Mouse (Mus musculus): ENCODE results near the gene Fam57a. TPM values are rescaled to one million over a fixed set of nuclear protein-coding genes. Genes with fewer than 3 reads are reported as not detected.

Fam57a gene
- polyA plus RNA-seq, 1 experiment from 2014 or later = 3.7 TPM

DNA sequence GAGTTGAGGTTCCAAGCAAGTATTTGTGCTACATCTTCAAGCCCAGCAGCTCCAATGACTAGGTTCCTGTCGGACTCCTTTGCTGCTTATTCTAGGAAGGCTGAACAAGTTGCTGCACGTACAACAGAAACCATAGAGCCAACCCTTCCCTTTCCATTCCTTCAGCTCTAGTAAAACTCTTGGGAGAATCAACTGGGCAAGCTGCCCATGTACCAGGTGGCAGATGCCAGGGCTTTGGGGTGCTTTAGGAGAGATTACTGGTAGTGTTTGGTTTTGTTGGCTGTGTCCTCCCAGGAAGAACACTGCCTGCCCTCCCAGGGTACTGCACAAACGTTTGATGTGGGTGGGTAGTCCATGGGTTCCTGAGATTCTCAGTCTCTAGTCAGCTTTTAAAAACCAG, 72.6 kb downstream of the Fam57a start:
- H3K9ac ChIP-seq = no peak overlapping the region
- H3K36me3 ChIP-seq (replicated peaks) = peaks cover 34% of the 10 kb centered on the region
- H3K4me2 ChIP-seq = no peak overlapping the region
- H3K4me3 ChIP-seq (replicated peaks) = no peak overlapping the region
- H3K9me3 ChIP-seq (replicated peaks) = no peaks in the 10 kb centered on the region
- no peak overlapping the region for H3K27ac ChIP-seq (replicated peaks)
- no peaks in the 10 kb centered on the region for H3K4me1 ChIP-seq (replicated peaks)
- 51% methylated on average over 3 of the region's 3 CpGs for WGBS (ENCODE audit: insufficient replicate concordance)
- no peak for ATAC-seq (ENCODE audit: insufficient read depth)
- H3K27me3 ChIP-seq = no peaks in the 10 kb centered on the region

DNA sequence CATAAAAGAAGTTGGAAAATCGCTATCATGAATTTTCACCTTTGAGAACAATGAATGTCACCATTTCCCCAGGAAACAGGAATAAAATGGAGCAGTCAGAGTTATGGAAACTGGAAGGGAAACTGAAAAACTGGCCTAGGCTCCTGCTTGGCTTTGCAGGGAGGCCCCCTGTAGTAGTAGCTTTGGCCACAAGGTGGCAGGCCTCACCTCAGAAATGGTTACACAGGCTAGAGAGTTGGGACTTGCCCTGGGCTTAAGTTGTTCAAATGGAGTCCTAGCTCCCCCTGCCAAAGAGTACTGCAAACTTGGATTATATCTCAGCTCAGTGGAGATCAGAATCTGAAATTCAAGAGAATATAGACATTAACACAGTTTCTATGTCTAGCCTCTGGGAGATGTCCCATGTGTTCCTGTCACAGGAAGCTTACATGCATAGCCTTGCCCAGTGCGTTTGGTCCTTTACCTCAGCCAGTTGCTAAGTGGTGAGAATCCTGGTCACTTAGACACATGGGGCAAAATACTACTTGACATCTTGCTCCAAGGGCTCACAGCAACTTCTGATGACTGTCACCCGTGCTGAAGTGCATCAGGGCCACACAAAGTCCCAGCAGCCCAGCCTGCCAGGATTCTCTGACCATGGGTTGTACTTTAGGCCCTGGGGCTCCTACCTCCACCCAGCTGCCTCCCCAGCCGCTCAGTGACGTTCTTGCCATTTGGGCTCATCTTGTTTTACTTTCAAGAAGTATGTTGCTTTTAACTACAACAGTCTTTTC, 73.9 kb downstream of the Fam57a start:
- Histone ChIP-seq H3K4me2 (no peak overlapping the region), H3K4me1 (replicated peaks) (no peaks in the 10 kb centered on the region), H3K27me3 (no peaks in the 10 kb centered on the region), H3K36me3 (replicated peaks) (peaks cover 28% of the 10 kb centered on the region), H3K9ac (no peak overlapping the region), H3K4me3 (replicated peaks) (no peak overlapping the region), H3K9me3 (replicated peaks) (no peaks in the 10 kb centered on the region), H3K27ac (replicated peaks) (no peak overlapping the region)
- 49% methylated on average over 5 of the region's 5 CpGs for WGBS (ENCODE audit: insufficient replicate concordance)
- no peak for ATAC-seq (ENCODE audit: insufficient read depth)

DNA sequence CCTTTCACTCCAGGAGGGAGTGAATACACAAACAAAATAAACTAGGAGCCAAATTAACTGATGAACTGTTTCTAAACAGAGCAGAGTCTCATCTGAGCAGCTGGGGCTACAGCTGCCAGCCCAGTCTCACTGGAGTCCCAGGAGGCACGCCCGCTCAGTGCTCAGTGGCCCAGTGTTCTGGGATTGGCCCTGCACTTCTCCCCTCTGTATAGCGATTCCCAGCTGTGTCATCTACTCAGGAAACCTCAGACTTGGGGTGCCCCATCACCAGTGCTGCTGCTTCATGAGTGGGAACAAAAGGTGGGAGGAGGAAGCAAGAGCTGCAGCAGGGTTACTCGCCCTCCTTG, 74.4 kb downstream of the Fam57a start:
- Histone ChIP-seq H3K9ac (no peak overlapping the region), H3K36me3 (replicated peaks) (peaks cover 22% of the 10 kb centered on the region), H3K4me1 (replicated peaks) (no peaks in the 10 kb centered on the region), H3K4me2 (no peak overlapping the region), H3K4me3 (replicated peaks) (no peak overlapping the region), H3K27ac (replicated peaks) (no peak overlapping the region), H3K27me3 (no peaks in the 10 kb centered on the region), H3K9me3 (replicated peaks) (no peaks in the 10 kb centered on the region)
- 84% methylated on average over 4 of the region's 4 CpGs for WGBS (ENCODE audit: insufficient replicate concordance)
- no peak for ATAC-seq (ENCODE audit: insufficient read depth)

DNA sequence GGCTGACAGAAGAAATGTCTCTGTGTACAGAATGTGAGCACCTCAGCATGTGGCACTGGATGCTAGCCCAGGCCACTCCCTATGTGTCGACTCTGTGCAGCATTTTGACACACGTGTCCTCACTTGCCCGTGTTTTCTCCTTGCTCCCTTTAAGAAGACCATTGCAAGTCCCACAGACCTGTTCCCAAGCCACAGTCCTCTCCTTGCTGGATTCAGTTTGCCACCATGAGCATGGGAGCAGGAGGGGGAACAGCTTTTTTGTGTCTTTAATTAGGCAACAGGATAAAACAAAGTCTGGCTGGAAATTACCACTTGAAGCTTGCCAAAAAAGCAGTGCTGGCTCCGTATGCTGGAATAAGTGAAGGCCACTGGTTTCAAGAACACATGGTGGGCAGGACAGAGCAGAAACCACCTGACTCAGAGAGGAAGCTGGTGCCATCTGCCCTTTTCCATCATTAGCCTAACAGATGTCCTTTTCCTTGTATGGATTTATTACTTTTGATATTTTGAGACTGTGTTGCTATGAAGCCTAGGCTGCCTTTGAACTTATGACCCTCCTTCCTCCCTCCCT, 76.0 kb downstream of the Fam57a start:
- 64% methylated on average over 4 of the region's 4 CpGs for WGBS (ENCODE audit: insufficient replicate concordance)
- Histone ChIP-seq H3K4me1 (replicated peaks) (no peaks in the 10 kb centered on the region), H3K36me3 (replicated peaks) (peaks cover 7% of the 10 kb centered on the region), H3K4me3 (replicated peaks) (no peak overlapping the region), H3K9me3 (replicated peaks) (no peaks in the 10 kb centered on the region), H3K27me3 (no peaks in the 10 kb centered on the region), H3K4me2 (no peak overlapping the region), H3K9ac (no peak overlapping the region), H3K27ac (replicated peaks) (no peak overlapping the region)
- ATAC-seq (ENCODE audit: insufficient read depth) = no peak

DNA sequence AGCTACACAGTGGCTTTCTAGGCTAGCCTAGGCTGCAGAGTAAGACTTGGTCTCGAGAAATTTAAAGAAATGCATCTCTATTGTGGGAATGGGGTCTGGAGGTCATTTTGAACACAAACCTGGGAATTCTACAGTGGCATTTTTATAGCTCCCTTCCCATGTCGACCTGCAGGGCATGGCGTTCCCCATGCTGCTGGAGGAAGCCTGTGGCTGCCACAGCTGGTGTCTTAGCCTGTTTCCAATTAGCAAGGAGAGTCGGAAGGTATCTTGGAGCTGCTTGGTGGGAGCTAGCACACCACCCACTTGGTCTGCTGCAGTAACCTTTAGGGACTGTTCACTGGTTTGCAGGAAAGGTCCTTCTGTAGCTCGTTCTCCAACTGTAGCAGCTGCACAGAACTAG, 76.7 kb downstream of the Fam57a start:
- Histone ChIP-seq H3K9me3 (replicated peaks) (no peaks in the 10 kb centered on the region), H3K4me3 (replicated peaks) (no peak overlapping the region), H3K9ac (no peak overlapping the region), H3K4me2 (no peak overlapping the region), H3K27me3 (no peaks in the 10 kb centered on the region), H3K4me1 (replicated peaks) (no peaks in the 10 kb centered on the region), H3K27ac (replicated peaks) (no peak overlapping the region), H3K36me3 (replicated peaks) (0 out of 2 replicates have a peak, but pooled peaks cover 2% of the 10 kb centered on the region)
- no peak for ATAC-seq (ENCODE audit: insufficient read depth)
- 51% methylated on average over 5 of the region's 5 CpGs for whole genome bisulfite sequencing (ENCODE audit: insufficient replicate concordance)

DNA sequence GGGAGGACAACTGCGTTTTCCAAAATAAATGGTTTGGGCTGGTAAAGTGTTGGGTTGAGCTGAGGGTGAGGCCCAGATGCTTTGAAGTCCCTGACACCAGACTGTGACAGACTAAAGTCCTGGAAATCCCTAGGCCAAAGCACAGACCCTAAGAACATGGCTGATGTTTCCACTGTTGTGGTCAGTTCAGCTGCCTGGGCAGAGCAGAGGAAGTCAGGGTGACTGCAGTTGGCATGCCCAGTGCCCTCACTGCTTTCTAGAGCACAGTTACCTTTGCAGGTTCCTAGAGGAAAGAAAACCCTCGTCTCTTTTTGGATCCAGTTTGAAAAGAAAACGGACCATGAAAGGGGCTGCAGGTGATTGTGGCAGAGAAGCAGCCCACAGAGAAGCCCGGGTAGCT, 77.9 kb downstream of the Fam57a start:
- Histone ChIP-seq H3K4me3 (replicated peaks) (no peak overlapping the region), H3K36me3 (replicated peaks) (no peaks in the 10 kb centered on the region)

DNA sequence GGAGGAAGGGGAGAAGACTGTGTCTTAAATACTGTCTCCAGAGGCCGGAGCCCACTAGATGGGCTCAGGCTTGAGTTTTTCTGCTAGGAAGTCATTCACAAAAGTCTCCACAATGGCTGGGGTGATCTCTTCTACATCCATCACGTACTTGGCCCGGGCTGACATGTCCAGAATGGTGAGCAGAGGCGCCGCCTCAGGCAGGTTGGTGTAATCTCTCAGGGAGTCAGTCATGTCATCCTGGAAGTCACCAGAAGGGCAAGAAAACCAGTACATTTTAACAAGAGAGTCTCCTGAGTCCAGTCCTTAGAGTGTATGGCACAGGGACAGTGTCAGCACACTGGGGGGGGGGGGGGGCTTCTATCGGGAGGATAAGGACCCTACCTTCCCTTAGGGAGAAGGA, 79.0 kb downstream of the Fam57a start:
- H3K36me3 ChIP-seq (replicated peaks) = no peaks in the 10 kb centered on the region
- H3K4me2 ChIP-seq = no peak overlapping the region
- no peak overlapping the region for H3K27ac ChIP-seq (replicated peaks)
- ATAC-seq (ENCODE audit: insufficient read depth) = no peak
- 70% methylated on average over 6 of the region's 6 CpGs for WGBS (ENCODE audit: insufficient replicate concordance)
- no peaks in the 10 kb centered on the region for H3K4me1 ChIP-seq (replicated peaks)
- H3K9me3 ChIP-seq (replicated peaks) = no peaks in the 10 kb centered on the region
- H3K9ac ChIP-seq = no peak overlapping the region
- no peak overlapping the region for H3K4me3 ChIP-seq (replicated peaks)
- H3K27me3 ChIP-seq = no peaks in the 10 kb centered on the region

More for the DNA sequence above, 77.9 kb downstream of the Fam57a start:
- H3K4me1 ChIP-seq (replicated peaks) = no peaks in the 10 kb centered on the region
- H3K9me3 ChIP-seq (replicated peaks) = no peaks in the 10 kb centered on the region
- no peak overlapping the region for H3K4me2 ChIP-seq
- ATAC-seq (ENCODE audit: insufficient read depth) = no peak
- no peaks in the 10 kb centered on the region for H3K27me3 ChIP-seq
- WGBS (ENCODE audit: insufficient replicate concordance) = 59% methylated on average over 4 of the region's 4 CpGs
- H3K27ac ChIP-seq (replicated peaks) = no peak overlapping the region
- H3K9ac ChIP-seq = no peak overlapping the region

DNA sequence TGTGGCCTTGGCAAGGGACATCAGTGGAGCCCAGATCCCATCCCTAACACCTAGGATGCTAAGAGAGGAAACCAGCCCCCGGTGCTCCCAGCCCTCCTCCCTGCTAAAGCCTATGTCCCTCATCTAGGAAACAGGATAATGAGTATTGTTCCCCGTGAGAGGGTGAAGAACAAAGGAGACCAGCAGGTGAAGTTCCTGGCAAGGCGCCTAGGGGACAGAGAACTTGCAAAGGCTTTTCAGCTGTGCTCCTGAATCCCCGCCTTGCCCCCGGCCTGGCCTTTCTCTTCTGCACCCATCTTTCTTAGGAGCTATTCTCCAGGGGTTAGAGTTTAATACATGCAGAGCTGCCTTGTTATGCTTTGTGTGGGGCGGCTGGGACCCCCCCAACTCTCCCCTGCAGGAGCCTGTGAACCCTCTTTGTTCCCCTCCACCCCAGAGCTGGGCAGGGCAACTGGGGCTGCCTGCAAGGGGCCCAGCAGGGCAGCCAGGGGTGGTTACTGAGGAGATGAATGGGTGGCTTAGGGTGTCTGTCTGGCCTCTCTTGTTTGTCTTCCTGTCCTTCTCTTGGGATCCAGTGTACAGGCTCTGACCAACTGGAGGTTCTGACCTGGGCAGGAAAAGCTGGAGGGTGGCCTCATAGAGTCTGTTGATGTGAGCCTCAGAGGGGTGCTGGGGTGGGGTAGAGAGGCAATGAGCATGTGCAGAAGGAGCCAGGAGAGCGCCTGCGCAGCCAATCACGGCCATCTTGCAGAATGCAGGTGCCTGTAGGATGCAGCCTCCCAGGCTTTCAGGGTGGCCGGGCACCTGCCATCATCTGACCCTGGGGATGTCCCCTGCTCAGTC, 81.0 kb downstream of the Fam57a start:
- 70% methylated on average over 10 of the region's 10 CpGs for WGBS (ENCODE audit: insufficient replicate concordance)
- H3K36me3 ChIP-seq (replicated peaks) = no peaks in the 10 kb centered on the region
- H3K27me3 ChIP-seq = no peaks in the 10 kb centered on the region
- no peak overlapping the region for H3K27ac ChIP-seq (replicated peaks)
- H3K4me3 ChIP-seq (replicated peaks) = no peak overlapping the region
- ATAC-seq (ENCODE audit: insufficient read depth) = no peak
- no peaks in the 10 kb centered on the region for H3K9me3 ChIP-seq (replicated peaks)
- no peak overlapping the region for H3K9ac ChIP-seq
- H3K4me2 ChIP-seq = no peak overlapping the region
- H3K4me1 ChIP-seq (replicated peaks) = no peaks in the 10 kb centered on the region

DNA sequence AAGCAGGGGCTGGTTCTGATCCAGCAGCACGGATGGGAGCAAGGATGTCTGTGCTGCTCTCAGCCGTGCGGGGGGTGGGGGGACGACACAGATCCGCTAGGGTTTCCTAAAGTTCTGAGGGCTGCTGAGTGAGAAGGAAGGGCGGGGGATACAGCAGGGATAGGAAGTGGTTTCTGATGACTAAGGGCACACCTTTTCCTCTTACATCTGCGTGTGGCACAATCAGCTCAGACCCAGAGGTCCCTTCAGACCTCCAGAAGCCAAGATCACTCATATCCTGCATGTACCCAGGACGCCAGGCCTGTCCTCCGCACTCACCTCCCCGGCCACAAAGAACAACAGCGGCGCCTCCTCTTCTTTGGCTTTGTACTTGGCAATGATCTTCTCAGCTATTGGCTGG, 81.8 kb downstream of the Fam57a start:
- no peaks in the 10 kb centered on the region for H3K36me3 ChIP-seq (replicated peaks)
- no peak overlapping the region for H3K4me3 ChIP-seq (replicated peaks)
- H3K27ac ChIP-seq (replicated peaks) = no peak overlapping the region; the same call in 1 of the 2 replicates
- H3K9me3 ChIP-seq (replicated peaks) = no peaks in the 10 kb centered on the region
- H3K9ac ChIP-seq = no peak overlapping the region
- no peaks in the 10 kb centered on the region for H3K27me3 ChIP-seq
- no peak; the same call in 1 of the 2 replicates for ATAC-seq (ENCODE audit: insufficient read depth)
- WGBS (ENCODE audit: insufficient replicate concordance) = 14% methylated on average over 12 of the region's 12 CpGs
- H3K4me1 ChIP-seq (replicated peaks) = no peaks in the 10 kb centered on the region
- no peak overlapping the region for H3K4me2 ChIP-seq

DNA sequence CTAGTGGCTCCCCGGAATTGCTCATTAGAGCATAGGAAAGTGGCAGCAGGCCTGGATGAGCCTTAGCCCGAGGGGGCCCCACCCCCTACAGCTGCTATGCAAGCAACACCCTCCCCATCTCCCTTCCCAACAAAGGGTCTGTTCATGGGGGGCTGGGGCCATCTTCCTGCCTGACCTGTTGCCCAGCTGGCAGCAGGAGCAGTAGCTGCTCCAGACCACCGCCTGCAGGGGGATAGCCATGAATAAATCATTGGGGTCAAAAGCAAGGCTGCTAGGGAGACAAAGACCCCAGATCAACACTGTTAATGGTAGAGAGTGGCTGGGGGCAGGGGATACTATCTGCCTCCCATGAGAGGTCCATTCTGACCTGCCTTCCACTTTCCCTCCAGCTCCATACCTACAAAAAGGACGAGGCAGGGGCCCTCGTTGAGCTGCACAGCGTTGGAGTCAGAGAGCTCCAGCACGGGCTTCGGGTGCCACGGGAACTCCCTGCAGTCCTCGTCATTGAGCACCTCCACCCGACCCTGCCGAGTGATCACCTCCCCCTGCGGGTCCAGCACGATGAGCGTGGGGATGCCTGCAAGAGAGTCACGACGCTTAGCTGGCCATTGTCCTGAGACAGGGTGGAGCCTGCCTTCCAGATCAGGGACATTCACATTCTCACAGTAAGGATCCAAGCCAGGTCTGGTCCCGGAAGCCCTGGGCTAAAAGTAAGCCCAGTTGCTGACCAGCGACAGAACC, 83.3 kb downstream of the Fam57a start:
- no peak overlapping the region for H3K27ac ChIP-seq (replicated peaks)
- no peaks in the 10 kb centered on the region for H3K36me3 ChIP-seq (replicated peaks)
- no peak overlapping the region for H3K9ac ChIP-seq
- H3K4me1 ChIP-seq (replicated peaks) = no peaks in the 10 kb centered on the region
- H3K9me3 ChIP-seq (replicated peaks) = no peaks in the 10 kb centered on the region
- no peak overlapping the region for H3K4me3 ChIP-seq (replicated peaks)
- WGBS (ENCODE audit: insufficient replicate concordance) = 58% methylated on average over 19 of the region's 19 CpGs
- ATAC-seq (ENCODE audit: insufficient read depth) = no peak
- no peak overlapping the region for H3K4me2 ChIP-seq
- no peaks in the 10 kb centered on the region for H3K27me3 ChIP-seq
